Mouse (Mus musculus) effector memory CD4-positive, alpha-beta T cell, adult 7 months (primary cell): ENCODE measurements around the gene Oas1g. TPM values are rescaled to one million over a fixed set of nuclear protein-coding genes. Genes with fewer than 3 reads are reported as not detected.

ENCODE experiments used
- polyA plus RNA-seq: library from polyadenylated mRNA; unstranded; fragments of 100-300 nt; shearing (Covaris generic); gene quantifications from one replicate; pipeline ENCODE4 v1.2.1, GENCODE M21; 2017

Gene Oas1g
- not detected for polyA plus RNA-seq

GRCm38 (mm10) chr5:120887413-120887812 lies at the start of gene Oas1g:
Gene Oas1g, minus strand, starts transcription at chr5:120887613.

GRCm38 (mm10) chr5:120914204-120914603 lies 26.8 kb upstream of the Oas1g start, which contains the start of gene Oas1d:
Gene Oas1d, plus strand, starts transcription at chr5:120914536.

GRCm38 (mm10) chr5:120906791-120907733 lies 19.6 kb upstream of the Oas1g start, which contains the start of gene Oas1a:
Gene Oas1a, minus strand, starts transcription at chr5:120907521.

GRCm38 (mm10) chr5:120861121-120861520 lies 26.3 kb downstream of the Oas1g start, which contains the start of gene Oas1h:
Gene Oas1h, plus strand, starts transcription at chr5:120861421.

GRCm38 (mm10) chr5:120847067-120847466 lies 40.3 kb downstream of the Oas1g start, which contains the start of gene Oas1f:
Gene Oas1f, plus strand, starts transcription at chr5:120847367.

Other genes starting within 250 kb of the Oas1g start
- gene Rasal1, start 238.8 kb downstream of the Oas1g start, polyA plus RNA-seq, result 12.2 TPM
- 282 TPM for gene Dtx1, start 175.7 kb downstream of the Oas1g start, polyA plus RNA-seq
- 0.45 TPM for gene Oas2, start 137.8 kb downstream of the Oas1g start, polyA plus RNA-seq
- 20.1 TPM for gene Oas3, start 110.0 kb downstream of the Oas1g start, polyA plus RNA-seq
- gene Oas1e, start 92.1 kb downstream of the Oas1g start, polyA plus RNA-seq, result not detected
- 7.9 TPM for gene Oas1c, start 75.1 kb downstream of the Oas1g start, polyA plus RNA-seq
- not detected for gene Oas1f, start 40.2 kb downstream of the Oas1g start, polyA plus RNA-seq
- not detected for gene Oas1h, start 26.2 kb downstream of the Oas1g start, polyA plus RNA-seq
- 39.7 TPM for gene Oas1a, start 19.9 kb upstream of the Oas1g start, polyA plus RNA-seq
- not detected for gene Oas1d, start 26.9 kb upstream of the Oas1g start, polyA plus RNA-seq
- 0.67 TPM for gene Rph3a, start 122.5 kb upstream of the Oas1g start, polyA plus RNA-seq